Mouse (Mus musculus): ENCODE measurements around the gene Zdhhc18.

- TF ChIP-seq ZC3H11A (IDR thresholded peaks at IDR 0.05; ENCODE audit: low read depth, low read length) (no peak), CTCF (IDR thresholded peaks at IDR 0.05 in 2 of 3, conservative IDR thresholded peaks at IDR 0.05 in 1 of 3; ENCODE audit: control insufficient read depth in 1 of 3, insufficient read depth in 1 of 3, low read depth in 2 of 3, low read length in 3 of 3, poor library complexity in 1 of 3, severe bottlenecking in 1 of 3) (no peak), MAX (IDR thresholded peaks at IDR 0.05; ENCODE audit: low read length) (no peak), ZKSCAN1 (IDR thresholded peaks at IDR 0.05; ENCODE audit: low read depth, low read length) (no peak), RCOR1 (IDR thresholded peaks at IDR 0.05; ENCODE audit: low read depth, low read length) (no peak), POLR2A (IDR thresholded peaks at IDR 0.05; ENCODE audit: control insufficient read depth in 1 of 2, insufficient read depth in 1 of 2, low read depth in 1 of 2, low read length in 2 of 2, poor library complexity in 1 of 2) (no peak), USF2 (IDR thresholded peaks at IDR 0.05; ENCODE audit: borderline replicate concordance in 1 of 2, insufficient read depth in 1 of 2, low read depth in 1 of 2, low read length in 2 of 2) (no peak)
These were observed 45.1 kb downstream of the Zdhhc18 start for GRCm38 (mm10) chr4:133604856-133605255.
